Mouse (Mus musculus) bone marrow, adult 2 months (tissue): ENCODE measurements around the gene Slc19a2.

Experiments
- CTCF ChIP-seq: fragments of 200-500 bp; IDR thresholded peaks from 2 replicates; pipeline ENCODE4 v1.5.1; 2011; ENCODE audit warnings: low read length, control low read depth; ENCODE audit not compliant: control insufficient read depth, insufficient read depth
- POLR2A ChIP-seq: fragments of 200-500 bp; IDR thresholded peaks from 2 replicates; pipeline ENCODE4 v1.6.1; 2011; ENCODE audit warnings: low read depth, mild to moderate bottlenecking, control low read depth, low read length, borderline replicate concordance; ENCODE audit not compliant: control insufficient read depth

DNA sequence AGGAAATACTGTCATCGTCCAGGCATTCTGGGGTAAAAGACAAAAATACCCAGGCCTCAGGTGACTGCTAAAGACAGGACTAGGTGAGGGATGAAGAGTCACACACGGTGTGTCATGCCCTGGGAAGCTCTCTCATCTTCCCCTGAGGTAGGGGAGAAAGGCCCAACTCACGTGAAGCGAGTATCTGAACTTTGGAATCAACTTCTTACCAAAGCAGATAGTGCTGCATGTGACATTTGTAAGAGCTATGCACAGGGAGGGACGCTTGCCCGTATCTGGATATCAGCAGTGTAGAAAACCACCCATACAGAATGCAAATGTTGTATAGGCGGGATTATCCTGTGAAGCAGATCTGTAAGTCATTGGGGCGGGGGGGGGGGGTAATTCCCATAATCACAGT lies 36.2 kb upstream of the Slc19a2 start:
- TF ChIP-seq CTCF: no peak
- TF ChIP-seq POLR2A: no peak
